Mouse (Mus musculus) erythroblast, embryonic 14.5 days (primary cell): Measurements from ENCODE around the gene Unc50.

ENCODE experiments used
- GATA1 ChIP-seq: IDR thresholded peaks from 2 replicates; pipeline ENCODE4 v1.6.1; 2012; ENCODE audit warnings: low read length, inconsistent platforms, mixed read lengths
- TAL1 ChIP-seq: IDR thresholded peaks from 3 replicates; pipeline ENCODE4 v1.6.1; 2012; ENCODE audit warnings: low read length, inconsistent platforms, mixed read lengths

- TF ChIP-seq TAL1 (no peak), GATA1 (no peak)
Observed at GRCm38 (mm10) chr1:37429366-37430296, at the start of gene Unc50, which contains the start of gene Coa5.
